Mouse (Mus musculus): ENCODE measurements around the gene Nfkbia. TPM values are rescaled to one million over a fixed set of nuclear protein-coding genes. Genes with fewer than 3 reads are reported as not detected.

Gene Nfkbia
- total and polyA plus RNA-seq, 3 experiments: 65.7 to 106 (median 80.3) TPM

DNA sequence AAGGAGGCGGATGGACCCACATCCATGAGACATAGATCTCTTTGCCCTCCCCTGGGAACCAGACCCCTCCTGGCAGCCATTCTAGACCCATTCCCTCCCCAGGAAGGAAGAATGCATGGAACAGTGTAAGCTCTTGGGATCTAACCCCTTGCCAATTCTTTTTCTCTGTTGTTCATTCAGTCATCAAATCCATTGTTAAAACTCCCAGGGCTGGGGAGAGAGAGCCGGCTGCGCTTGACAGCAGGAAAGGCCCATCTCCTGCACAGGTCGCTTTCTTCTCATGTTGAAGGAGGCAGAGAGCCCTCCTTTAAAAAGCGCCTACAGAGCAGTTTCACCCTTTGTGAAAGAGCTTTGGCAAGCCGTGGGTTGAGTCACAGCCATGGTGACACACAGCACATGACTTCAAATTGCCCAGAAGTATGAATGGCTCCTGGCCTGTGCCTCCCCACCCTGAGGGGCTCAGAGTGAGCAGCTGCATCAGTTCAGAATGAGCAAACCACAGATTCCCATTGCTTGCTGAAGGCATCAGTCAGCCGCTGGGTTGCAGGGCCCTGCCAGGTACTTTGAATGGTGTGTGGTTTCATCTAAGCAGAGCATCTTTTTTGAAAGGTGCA, 26.3 kb downstream of the Nfkbia start:
- no peak for TF ChIP-seq CTCF (IDR thresholded peaks at IDR 0.05)
- no peak for TF ChIP-seq POLR2A (IDR thresholded peaks at IDR 0.05; ENCODE audit: insufficient read depth, low read depth, low read length)
- TF ChIP-seq EP300 (IDR thresholded peaks at IDR 0.05; ENCODE audit: insufficient read depth, low read depth, low read length): 0 out of 2 replicates have a peak, but pooled peaks have one; percentile 5
- no peak overlapping the region for H3K4me3 ChIP-seq
- H3K79me2 ChIP-seq (replicated peaks; ENCODE audit: control insufficient read depth, insufficient read depth, low read length): no peaks in the 10 kb centered on the region
- H3K9ac ChIP-seq (ENCODE audit: low read depth, low read length): no peak overlapping the region
- peaks cover 27% of the 10 kb centered on the region for H3K4me1 ChIP-seq (ENCODE audit: control insufficient read depth, insufficient read depth, low read length)
- H3K36me3 ChIP-seq (ENCODE audit: control insufficient read depth, insufficient read depth, low read length): no peaks in the 10 kb centered on the region
- peak overlapping the region; percentile 63 for H3K27ac ChIP-seq
- intact Hi-C loops (cut with DNase I): no loop called here
- no peaks in the 10 kb centered on the region for H3K27me3 ChIP-seq (ENCODE audit: control insufficient read depth, insufficient read depth, low read length)
- 53% methylated on average over 7 of the region's 7 CpGs for WGBS
- peak in 1 of 2 experiments; percentile 60 for DNase-seq

GRCm38 (mm10) chr12:55465401-55465983, 27.0 kb downstream of the Nfkbia start:
- 0 out of 2 replicates have a peak overlapping the region, but pooled peaks have one; percentile 17 for H3K4me3 ChIP-seq
- intact Hi-C loops (cut with DNase I): no loop called here

GRCm38 (mm10) chr12:55464846-55465361, 27.5 kb downstream of the Nfkbia start:
- 0 out of 2 replicates have a peak overlapping the region, but pooled peaks have one; percentile 17 for H3K4me3 ChIP-seq
- H3K79me2 ChIP-seq (replicated peaks; ENCODE audit: control insufficient read depth, insufficient read depth, low read length): no peaks in the 10 kb centered on the region
- peak overlapping the region; percentile 63 for H3K27ac ChIP-seq
- 0 out of 2 replicates have a peak overlapping the region, but pooled peaks have one; percentile 3 for H3K9ac ChIP-seq (ENCODE audit: low read depth, low read length)
- H3K36me3 ChIP-seq (ENCODE audit: control insufficient read depth, insufficient read depth, low read length): no peaks in the 10 kb centered on the region
- peaks cover 26% of the 10 kb centered on the region for H3K4me1 ChIP-seq (ENCODE audit: control insufficient read depth, insufficient read depth, low read length)
- 44% methylated on average over 14 of the region's 14 CpGs for WGBS
- intact Hi-C loops (cut with DNase I): no loop called here
- peak in 1 of 2 experiments; percentile 39 for DNase-seq
- H3K27me3 ChIP-seq (ENCODE audit: control insufficient read depth, insufficient read depth, low read length): no peaks in the 10 kb centered on the region
- TF ChIP-seq EP300 (IDR thresholded peaks at IDR 0.05; ENCODE audit: insufficient read depth, low read depth, low read length) (no peak), CTCF (IDR thresholded peaks at IDR 0.05) (no peak), POLR2A (IDR thresholded peaks at IDR 0.05; ENCODE audit: insufficient read depth, low read depth, low read length) (no peak)

More at GRCm38 (mm10) chr12:55465401-55465983, 27.0 kb downstream of the Nfkbia start:
- Histone ChIP-seq H3K27ac (peak overlapping the region; percentile 63), H3K27me3 (ENCODE audit: control insufficient read depth, insufficient read depth, low read length) (no peaks in the 10 kb centered on the region), H3K79me2 (replicated peaks; ENCODE audit: control insufficient read depth, insufficient read depth, low read length) (no peaks in the 10 kb centered on the region), H3K4me1 (ENCODE audit: control insufficient read depth, insufficient read depth, low read length) (peaks cover 26% of the 10 kb centered on the region), H3K36me3 (ENCODE audit: control insufficient read depth, insufficient read depth, low read length) (no peaks in the 10 kb centered on the region), H3K9ac (ENCODE audit: low read depth, low read length) (no peak overlapping the region)
- 56% methylated on average over 17 of the region's 17 CpGs for WGBS
- TF ChIP-seq EP300 (IDR thresholded peaks at IDR 0.05; ENCODE audit: insufficient read depth, low read depth, low read length) (no peak), POLR2A (IDR thresholded peaks at IDR 0.05; ENCODE audit: insufficient read depth, low read depth, low read length) (no peak), CTCF (IDR thresholded peaks at IDR 0.05) (no peak)
- DNase-seq: peak; percentile 57 to 64

DNA sequence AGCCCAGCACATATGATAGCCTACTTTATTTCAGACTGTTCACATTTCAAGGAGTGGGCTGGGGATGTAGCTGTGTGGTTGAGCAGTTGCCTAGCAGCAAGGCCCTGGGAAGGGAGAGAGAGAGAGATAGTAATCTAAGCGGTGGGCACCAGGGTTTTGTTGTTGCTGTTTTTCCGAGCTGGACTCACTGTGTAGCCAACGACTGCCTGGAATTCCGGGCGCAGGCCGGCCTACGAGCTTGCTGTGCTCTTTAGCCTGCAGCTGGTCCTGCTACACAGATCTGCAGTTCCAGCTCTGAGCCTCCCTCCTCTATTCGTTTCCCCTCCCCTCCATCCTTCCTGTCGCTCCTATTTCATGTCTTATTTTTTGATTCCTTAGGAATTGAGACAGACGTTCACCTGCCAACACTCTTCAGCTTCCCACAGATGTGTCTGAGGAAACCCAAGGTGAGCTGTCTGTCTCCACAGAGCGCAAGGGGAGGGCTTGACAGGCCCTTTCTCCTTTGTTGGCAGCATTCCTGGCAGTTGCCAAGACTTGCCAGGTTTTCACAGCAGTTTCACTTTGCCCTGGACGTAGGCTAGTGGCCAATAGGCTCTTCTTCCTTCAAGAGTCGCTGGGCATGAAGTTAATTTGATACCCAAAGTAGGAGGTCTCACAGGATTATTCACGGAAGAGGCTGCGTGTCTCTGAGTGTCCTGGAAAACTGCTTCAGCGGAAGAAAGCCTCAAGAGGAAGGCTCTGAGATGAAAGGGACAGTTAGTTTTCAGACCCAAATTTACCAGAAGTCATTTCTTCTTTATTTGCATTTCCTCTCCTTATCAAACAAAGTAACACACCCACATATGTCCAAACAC, 28.2 kb downstream of the Nfkbia start:
- Histone ChIP-seq H3K36me3 (ENCODE audit: control insufficient read depth, insufficient read depth, low read length) (no peaks in the 10 kb centered on the region), H3K79me2 (replicated peaks; ENCODE audit: control insufficient read depth, insufficient read depth, low read length) (no peaks in the 10 kb centered on the region), H3K4me3 (no peak overlapping the region), H3K4me1 (ENCODE audit: control insufficient read depth, insufficient read depth, low read length) (peaks cover 26% of the 10 kb centered on the region), H3K27ac (peak overlapping the region; percentile 66), H3K27me3 (ENCODE audit: control insufficient read depth, insufficient read depth, low read length) (no peaks in the 10 kb centered on the region), H3K9ac (ENCODE audit: low read depth, low read length) (no peak overlapping the region)
- 15% methylated on average over 16 of the region's 16 CpGs for WGBS
- no peak for TF ChIP-seq EP300 (IDR thresholded peaks at IDR 0.05; ENCODE audit: insufficient read depth, low read depth, low read length)
- no peak for TF ChIP-seq CTCF (IDR thresholded peaks at IDR 0.05)
- TF ChIP-seq POLR2A (IDR thresholded peaks at IDR 0.05; ENCODE audit: insufficient read depth, low read depth, low read length): no peak
- peak; percentile 60 to 68 for DNase-seq
- intact Hi-C loops (cut with DNase I): no loop called here

- peaks cover 26% of the 10 kb centered on the region for H3K4me1 ChIP-seq (ENCODE audit: control insufficient read depth, insufficient read depth, low read length)
- 93% methylated on average over 5 of the region's 5 CpGs for WGBS
- TF ChIP-seq EP300 (IDR thresholded peaks at IDR 0.05; ENCODE audit: insufficient read depth, low read depth, low read length) (no peak), POLR2A (IDR thresholded peaks at IDR 0.05; ENCODE audit: insufficient read depth, low read depth, low read length) (no peak), CTCF (IDR thresholded peaks at IDR 0.05) (no peak)
- no peaks in the 10 kb centered on the region for H3K79me2 ChIP-seq (replicated peaks; ENCODE audit: control insufficient read depth, insufficient read depth, low read length)
- no peak overlapping the region for H3K27ac ChIP-seq
- no peak overlapping the region for H3K9ac ChIP-seq (ENCODE audit: low read depth, low read length)
- intact Hi-C loops (cut with DNase I): no loop called here
- no peaks in the 10 kb centered on the region for H3K27me3 ChIP-seq (ENCODE audit: control insufficient read depth, insufficient read depth, low read length)
- H3K4me3 ChIP-seq: no peak overlapping the region
- no peaks in the 10 kb centered on the region for H3K36me3 ChIP-seq (ENCODE audit: control insufficient read depth, insufficient read depth, low read length)
- DNase-seq: no peak
Measured at GRCm38 (mm10) chr12:55463087-55463486, 29.4 kb downstream of the Nfkbia start.

Data from heart, adult 2 months (tissue).